Mouse (Mus musculus) forebrain, embryonic 13.5 days (tissue): ENCODE results near the gene Ing3. TPM values are rescaled to one million over a fixed set of nuclear protein-coding genes. Genes with fewer than 3 reads are reported as not detected.

ENCODE experiments used
- ATAC-seq: fragments of 200-750 bp; cut with Nextera tagmentation; 2 replicates; pipeline ENCODE4 v1.8.0; 2017
- H3K27ac ChIP-seq: fragments of 300-500 bp; sonication (generic); 2 replicates; pipeline ENCODE4 v1.5.1; 2015; ENCODE audit warnings: inconsistent platforms, mild to moderate bottlenecking, moderate library complexity
- H3K27me3 ChIP-seq: fragments of 300-500 bp; sonication (generic); 2 replicates; pipeline ENCODE4 v1.6.1; 2015; ENCODE audit warnings: mild to moderate bottlenecking, inconsistent platforms
- H3K36me3 ChIP-seq: fragments of 300-500 bp; sonication (generic); 2 replicates; pipeline ENCODE4 v1.6.1; 2015; ENCODE audit warnings: mild to moderate bottlenecking, inconsistent platforms; ENCODE audit not compliant: poor library complexity, severe bottlenecking
- H3K4me1 ChIP-seq: fragments of 300-500 bp; sonication (generic); 2 replicates; pipeline ENCODE4 v1.6.1; 2015; ENCODE audit warnings: inconsistent platforms
- H3K4me2 ChIP-seq: fragments of 300-500 bp; sonication (generic); 2 replicates; pipeline ENCODE4 v1.6.1; 2015; ENCODE audit warnings: inconsistent platforms, mild to moderate bottlenecking, moderate library complexity
- H3K4me3 ChIP-seq: fragments of 300-500 bp; sonication (generic); 2 replicates; pipeline ENCODE4 v1.5.1; 2015; ENCODE audit warnings: mild to moderate bottlenecking, inconsistent platforms
- H3K9ac ChIP-seq: fragments of 300-500 bp; sonication (generic); 2 replicates; pipeline ENCODE4 v1.6.1; 2015; ENCODE audit warnings: mild to moderate bottlenecking, inconsistent platforms
- H3K9me3 ChIP-seq: fragments of 300-500 bp; sonication (generic); replicated peaks from 2 replicates; pipeline ENCODE4 v1.6.1; 2016; ENCODE audit warnings: inconsistent platforms
- WGBS: fragments of 180-500 bp; shearing (Covaris S2); methylation state at CpG from one replicate; pipeline ENCODE4 v1.1.7; 2015; 5-methylcytosine and 5-hydroxymethylcytosine counted together
- polyA plus RNA-seq: library from polyadenylated mRNA; unstranded; fragments of >200 nt; fragmentation: Nextera tagmentation; extraction: Ambion mirVana; gene quantifications from 2 replicates; pipeline ENCODE4 v1.2.1, GENCODE M21; 2015

The Ing3 gene
- polyA plus RNA-seq: 69.6 and 75.6 TPM in 2 replicates

DNA sequence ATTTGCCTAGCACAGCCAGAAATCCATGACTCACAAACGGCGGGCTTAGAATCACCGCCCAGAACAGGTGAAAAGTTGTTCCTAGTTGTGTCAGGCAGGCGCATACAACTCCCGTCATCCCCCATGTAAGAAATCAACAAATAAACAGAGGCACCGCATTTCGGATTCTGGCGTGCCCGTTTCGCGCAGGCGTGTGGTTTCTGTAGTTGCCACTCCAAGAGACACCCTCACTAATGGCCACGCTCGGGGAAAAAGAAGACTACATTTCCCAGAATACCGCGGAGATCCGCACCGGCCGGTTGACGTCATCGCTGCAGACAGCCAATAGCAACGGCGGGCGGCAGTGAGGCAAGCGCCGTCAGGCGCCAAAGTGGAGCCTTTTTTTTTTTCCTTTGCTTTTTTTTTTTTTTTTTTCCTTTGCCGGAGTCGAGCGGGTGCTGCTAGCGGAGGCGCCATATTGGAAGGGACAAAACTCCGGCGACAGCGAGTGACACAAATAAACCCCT is at the start of gene Ing3:
Gene Ing3 (plus strand): TSS at position 346 of the 506 bp plus-strand sequence.
- WGBS: under 1% methylated on average over 34 of the region's 35 CpGs
- H3K4me3 ChIP-seq: peak within 1 kb of the TSS; percentile 72
- H3K27ac ChIP-seq: peak within 1 kb of the TSS; percentile 97
- no peaks in the 10 kb centered on the region for H3K27me3 ChIP-seq
- no peaks in the 10 kb centered on the region for H3K9me3 ChIP-seq
- ATAC-seq: peak; percentile 98
- peaks cover 14% of the 10 kb centered on the region for H3K4me1 ChIP-seq
- H3K4me2 ChIP-seq: peak within 1 kb of the TSS; percentile 80
- H3K36me3 ChIP-seq: peaks cover 20% of the 10 kb centered on the region; the same call in 1 of the 2 replicates
- H3K9ac ChIP-seq: peak within 1 kb of the TSS; percentile 79

DNA sequence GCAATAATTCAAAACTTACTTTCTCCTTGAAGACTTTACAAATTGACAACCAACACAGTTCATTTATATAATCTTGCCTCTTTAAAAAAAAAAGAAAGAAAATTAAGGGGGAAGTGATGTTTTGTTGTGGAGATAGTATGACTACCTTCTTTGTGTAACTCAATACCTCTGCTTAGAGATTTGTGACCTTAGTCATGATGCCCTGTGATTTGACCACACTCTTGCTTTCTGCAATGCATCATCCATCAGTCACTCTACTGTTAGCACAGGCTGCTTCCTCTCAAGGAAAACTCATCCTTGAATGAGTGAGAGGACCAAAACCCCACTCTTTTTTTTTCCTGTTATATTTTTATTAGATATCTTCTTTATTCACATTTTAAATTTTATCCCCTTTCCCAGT is 39.7 kb upstream of the Ing3 start:
- no peaks in the 10 kb centered on the region for H3K9me3 ChIP-seq
- no peaks in the 10 kb centered on the region for H3K4me1 ChIP-seq
- no peak overlapping the region for H3K9ac ChIP-seq
- H3K4me2 ChIP-seq: no peak overlapping the region
- H3K4me3 ChIP-seq: no peak overlapping the region
- H3K36me3 ChIP-seq: no peaks in the 10 kb centered on the region
- H3K27me3 ChIP-seq: no peaks in the 10 kb centered on the region
- no peak overlapping the region for H3K27ac ChIP-seq
- ATAC-seq: no peak

DNA sequence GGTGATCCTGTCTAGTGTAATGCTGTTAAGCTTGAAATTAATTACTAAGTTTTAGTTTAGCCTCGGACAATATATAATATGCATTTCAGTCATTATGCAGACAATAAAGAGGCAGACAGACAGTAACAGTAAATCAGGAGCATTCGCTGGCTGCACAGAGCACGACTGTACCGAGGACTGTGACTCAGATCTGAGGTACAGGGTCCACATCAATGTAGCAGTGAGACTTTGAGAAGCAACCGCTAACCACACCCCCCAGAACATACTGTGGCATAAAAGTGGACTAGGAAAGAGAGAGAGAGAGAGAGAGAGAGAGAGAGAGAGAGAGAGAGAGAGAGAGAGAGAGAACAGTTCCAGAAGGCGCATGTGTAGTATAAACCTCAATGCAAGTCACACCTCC is 38.6 kb upstream of the Ing3 start:
- H3K4me1 ChIP-seq: no peaks in the 10 kb centered on the region
- H3K9me3 ChIP-seq: no peaks in the 10 kb centered on the region
- no peak overlapping the region for H3K9ac ChIP-seq
- no peak overlapping the region for H3K4me2 ChIP-seq
- H3K36me3 ChIP-seq: no peaks in the 10 kb centered on the region
- no peak overlapping the region for H3K4me3 ChIP-seq
- no peaks in the 10 kb centered on the region for H3K27me3 ChIP-seq
- WGBS: 87% methylated on average over 6 of the region's 6 CpGs
- H3K27ac ChIP-seq: no peak overlapping the region
- ATAC-seq: no peak

DNA sequence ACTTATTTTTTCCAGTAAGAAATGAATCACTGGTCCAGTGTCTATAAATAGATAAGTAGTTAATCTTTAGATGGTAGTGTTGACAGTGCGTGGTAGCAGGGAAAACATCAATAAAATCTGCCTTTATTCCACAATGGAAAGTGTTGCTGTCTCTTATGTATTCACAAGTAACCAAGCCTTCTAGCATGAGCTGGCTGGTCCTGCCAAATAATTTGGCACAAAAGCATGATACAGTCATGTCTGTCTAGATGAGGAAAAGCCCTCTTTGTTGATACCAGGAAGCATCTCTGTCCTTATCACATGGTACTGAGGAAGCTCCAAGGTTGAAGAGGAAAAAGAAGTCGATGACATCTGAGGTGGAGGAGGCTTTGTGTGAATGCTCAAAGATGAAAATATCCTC is 32.8 kb upstream of the Ing3 start:
- Histone ChIP-seq H3K9me3 (no peaks in the 10 kb centered on the region), H3K36me3 (no peaks in the 10 kb centered on the region), H3K9ac (no peak overlapping the region), H3K4me3 (no peak overlapping the region), H3K4me1 (no peaks in the 10 kb centered on the region), H3K27ac (no peak overlapping the region), H3K4me2 (no peak overlapping the region), H3K27me3 (no peaks in the 10 kb centered on the region; the same call in 1 of the 2 replicates)
- ATAC-seq: no peak
- 86% methylated on average over 2 of the region's 2 CpGs for WGBS

DNA sequence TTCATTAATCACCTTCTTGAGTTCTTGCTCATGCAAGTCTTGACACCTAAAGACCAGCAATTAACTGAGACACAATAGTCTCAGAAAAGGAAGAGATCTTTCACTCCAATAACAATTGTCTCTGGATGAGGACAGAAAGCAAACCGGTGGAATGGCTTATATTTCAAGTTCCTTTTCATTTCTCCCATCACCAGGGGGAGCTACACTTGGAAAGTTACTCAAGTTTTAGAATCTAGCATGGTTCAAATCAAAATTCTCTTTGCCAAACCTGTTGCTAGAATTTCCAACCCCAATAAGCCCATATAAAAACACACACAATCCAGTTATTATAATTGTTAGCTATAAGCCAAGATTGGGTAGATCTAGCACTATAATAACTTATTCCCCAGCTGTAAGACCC is 25.2 kb upstream of the Ing3 start:
- no peak overlapping the region for H3K9ac ChIP-seq
- no peaks in the 10 kb centered on the region for H3K9me3 ChIP-seq
- no peaks in the 10 kb centered on the region for H3K4me1 ChIP-seq
- H3K4me3 ChIP-seq: no peak overlapping the region
- no peak for ATAC-seq
- WGBS: 33% methylated on average over 1 of the region's 1 CpGs
- H3K27ac ChIP-seq: no peak overlapping the region
- no peaks in the 10 kb centered on the region; the same call in 1 of the 2 replicates for H3K27me3 ChIP-seq
- H3K4me2 ChIP-seq: no peak overlapping the region
- H3K36me3 ChIP-seq: no peaks in the 10 kb centered on the region

DNA sequence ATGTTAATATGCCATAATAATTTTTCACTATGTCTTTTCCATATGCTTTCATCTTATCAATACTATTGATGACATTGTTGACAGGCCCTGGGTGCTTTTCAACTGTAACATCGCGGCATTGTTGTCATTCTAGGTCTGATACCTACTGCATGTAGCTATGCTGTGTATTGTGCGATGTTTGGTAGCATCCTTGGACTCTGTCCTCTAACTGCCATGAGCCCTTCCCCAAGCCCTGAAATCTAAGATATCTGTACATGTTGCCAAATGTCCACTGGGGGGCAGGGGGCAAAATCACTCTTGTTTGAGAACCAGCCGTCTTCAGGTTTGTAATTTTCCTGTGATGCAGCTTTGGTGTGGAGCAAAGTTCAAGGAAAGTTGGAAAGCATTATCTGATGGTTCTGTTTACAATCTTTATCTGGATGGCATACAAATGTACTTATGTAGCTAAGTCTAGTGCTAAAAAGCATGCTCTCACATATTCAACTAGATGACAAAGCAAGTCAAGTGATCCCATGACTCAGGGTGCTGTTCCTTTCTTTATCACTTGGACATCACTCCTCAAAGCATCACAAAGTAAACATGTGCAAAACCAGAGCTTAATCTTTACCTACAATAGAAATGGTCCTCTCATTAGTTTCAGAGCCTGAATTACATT is 11.3 kb upstream of the Ing3 start:
- WGBS: 79% methylated on average over 4 of the region's 4 CpGs
- Histone ChIP-seq H3K4me2 (no peak overlapping the region), H3K27me3 (no peaks in the 10 kb centered on the region), H3K4me1 (no peaks in the 10 kb centered on the region), H3K36me3 (no peaks in the 10 kb centered on the region), H3K27ac (no peak overlapping the region), H3K4me3 (no peak overlapping the region), H3K9ac (no peak overlapping the region), H3K9me3 (no peaks in the 10 kb centered on the region)
- no peak for ATAC-seq

DNA sequence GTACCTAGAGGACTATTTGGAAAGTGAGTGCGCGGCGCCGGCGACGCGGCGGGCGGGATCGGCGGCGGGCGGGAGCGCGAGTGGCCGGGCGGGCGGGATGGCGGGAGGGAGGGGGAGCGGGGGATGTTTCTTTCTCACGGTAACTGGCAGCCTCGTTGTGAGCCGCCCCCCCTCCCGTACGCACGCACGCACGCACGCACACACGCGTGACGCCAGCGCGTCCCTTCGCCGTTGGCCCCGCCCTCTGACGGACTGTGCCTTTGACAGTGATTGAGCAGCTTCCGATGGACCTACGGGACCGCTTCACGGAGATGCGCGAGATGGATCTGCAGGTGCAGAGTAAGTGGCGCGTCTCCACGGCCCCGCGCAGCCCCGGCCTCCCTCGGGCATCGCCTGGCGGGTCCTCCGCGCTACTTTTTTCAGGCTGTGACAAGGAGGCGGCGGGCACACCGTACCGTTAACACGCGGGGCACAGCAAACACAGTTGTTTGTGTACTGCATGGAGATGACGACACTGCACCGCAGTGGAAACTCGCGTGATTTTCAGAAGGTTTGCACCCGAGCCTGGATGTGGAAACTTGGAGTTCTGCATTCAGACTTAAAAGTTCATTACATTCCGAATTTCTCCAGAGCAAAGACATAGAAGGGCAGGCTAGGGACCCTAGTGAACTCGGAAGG is 539 bp downstream of the Ing3 start:
- peaks cover 25% of the 10 kb centered on the region for H3K36me3 ChIP-seq
- H3K9me3 ChIP-seq: no peaks in the 10 kb centered on the region
- peaks cover 14% of the 10 kb centered on the region for H3K4me1 ChIP-seq
- 1% methylated on average over 56 of the region's 68 CpGs for WGBS
- H3K27me3 ChIP-seq: no peaks in the 10 kb centered on the region
- H3K9ac ChIP-seq: peak overlapping the region; percentile 79
- H3K4me3 ChIP-seq: peak overlapping the region; percentile 72
- peak; percentile 96 for ATAC-seq
- peak overlapping the region; percentile 80 for H3K4me2 ChIP-seq
- H3K27ac ChIP-seq: peak overlapping the region; percentile 97

DNA sequence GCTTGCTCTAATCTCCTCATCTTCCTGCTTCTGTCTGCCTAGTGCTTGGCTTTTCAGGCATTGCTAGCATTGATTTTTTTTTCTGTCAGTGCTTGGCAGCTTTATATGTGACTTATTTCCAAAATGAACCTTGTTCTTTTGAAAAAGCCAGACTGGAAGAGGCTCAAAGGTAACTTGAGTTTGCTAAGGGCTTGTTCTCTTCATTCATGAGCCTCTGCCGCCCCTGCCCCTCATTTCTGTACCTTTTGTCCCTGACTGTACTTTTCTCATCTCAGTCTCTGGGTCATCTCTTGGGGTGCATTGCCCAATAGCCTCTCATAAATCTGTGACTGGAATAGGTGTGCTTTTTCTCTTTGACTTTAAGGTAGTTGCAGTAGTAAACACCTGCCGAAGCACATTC is 1.3 kb downstream of the Ing3 start:
- H3K4me3 ChIP-seq: peak overlapping the region; percentile 72
- H3K36me3 ChIP-seq: peaks cover 33% of the 10 kb centered on the region
- H3K4me1 ChIP-seq: peaks cover 14% of the 10 kb centered on the region
- no peak overlapping the region for H3K27ac ChIP-seq
- no peak for ATAC-seq
- peak overlapping the region; percentile 80 for H3K4me2 ChIP-seq
- 86% methylated on average over 2 of the region's 2 CpGs for WGBS
- peak overlapping the region; percentile 79 for H3K9ac ChIP-seq
- no peaks in the 10 kb centered on the region for H3K27me3 ChIP-seq
- no peaks in the 10 kb centered on the region for H3K9me3 ChIP-seq

DNA sequence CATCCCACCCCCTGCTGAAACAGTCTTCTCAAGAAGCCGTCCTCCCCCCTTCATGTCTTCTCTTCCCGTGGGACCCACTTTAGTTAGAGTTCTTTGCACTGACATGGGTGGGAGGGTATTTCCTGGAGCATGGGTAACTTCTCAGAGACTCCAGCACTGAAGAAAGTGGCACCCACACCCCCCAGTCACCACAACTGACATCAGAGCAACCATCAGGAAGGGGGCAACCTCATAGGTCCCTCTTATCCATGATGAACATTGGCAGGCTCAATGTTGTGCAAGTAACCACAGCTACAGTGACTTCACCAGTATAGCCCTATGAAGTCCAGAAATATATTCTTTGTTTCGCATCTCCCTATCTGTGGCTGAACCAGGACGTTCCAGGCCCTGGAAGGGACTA is 6.1 kb downstream of the Ing3 start:
- no peak overlapping the region for H3K27ac ChIP-seq
- H3K4me2 ChIP-seq: no peak overlapping the region
- H3K4me3 ChIP-seq: no peak overlapping the region
- no peak for ATAC-seq
- 90% methylated on average over 4 of the region's 4 CpGs for WGBS
- no peaks in the 10 kb centered on the region for H3K27me3 ChIP-seq
- H3K9ac ChIP-seq: no peak overlapping the region
- no peaks in the 10 kb centered on the region for H3K9me3 ChIP-seq
- peaks cover 12% of the 10 kb centered on the region for H3K4me1 ChIP-seq
- peaks cover 64% of the 10 kb centered on the region for H3K36me3 ChIP-seq

DNA sequence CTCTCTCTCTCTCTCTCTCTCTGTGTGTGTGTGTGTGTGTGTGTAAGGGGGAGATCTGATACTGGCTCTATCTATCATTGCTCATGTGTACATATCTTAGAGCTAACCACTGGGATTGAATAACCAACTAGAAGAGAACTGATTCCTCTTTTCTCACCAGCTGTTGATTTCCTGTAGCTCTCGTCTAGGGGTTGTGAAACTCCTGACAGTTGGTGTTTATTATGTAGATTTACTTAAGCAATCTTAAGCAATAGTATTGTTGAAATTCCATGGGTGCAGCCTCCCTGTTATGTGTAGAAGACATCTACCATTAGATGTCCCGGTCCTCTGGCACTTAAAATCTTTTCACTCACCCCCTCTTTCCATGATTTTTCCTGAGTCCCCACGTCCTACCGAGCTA is 9.6 kb downstream of the Ing3 start:
- ATAC-seq: no peak
- no peak overlapping the region for H3K9ac ChIP-seq

DNA sequence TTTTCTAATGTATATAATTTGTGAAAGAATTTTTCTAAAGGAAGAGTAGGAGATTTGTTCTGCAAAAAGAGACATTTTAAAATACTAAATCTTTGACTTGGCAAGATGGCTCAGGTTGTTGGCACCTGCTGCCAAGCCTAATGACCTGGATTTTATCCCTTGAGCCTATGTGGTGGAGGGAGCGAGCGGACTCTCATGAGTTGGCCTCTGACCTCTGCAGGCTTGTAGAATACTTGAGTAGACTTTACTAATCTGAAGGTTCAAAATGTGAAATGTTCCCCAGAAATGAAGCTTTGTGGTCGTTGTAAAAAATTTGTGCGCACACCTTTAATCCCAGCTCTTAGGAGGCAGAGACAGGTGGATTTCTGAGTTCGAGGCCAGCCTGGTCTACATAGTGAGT is 10.5 kb downstream of the Ing3 start:
- WGBS: 97% methylated on average over 5 of the region's 5 CpGs
- no peak for ATAC-seq

More for the DNA sequence above, 9.6 kb downstream of the Ing3 start:
- no peak overlapping the region for H3K27ac ChIP-seq
- no peak overlapping the region for H3K4me2 ChIP-seq
- peaks cover 47% of the 10 kb centered on the region for H3K36me3 ChIP-seq
- no peaks in the 10 kb centered on the region for H3K9me3 ChIP-seq
- H3K27me3 ChIP-seq: no peaks in the 10 kb centered on the region
- WGBS: 81% methylated on average over 4 of the region's 4 CpGs
- H3K4me3 ChIP-seq: no peak overlapping the region
- H3K4me1 ChIP-seq: no peaks in the 10 kb centered on the region

DNA sequence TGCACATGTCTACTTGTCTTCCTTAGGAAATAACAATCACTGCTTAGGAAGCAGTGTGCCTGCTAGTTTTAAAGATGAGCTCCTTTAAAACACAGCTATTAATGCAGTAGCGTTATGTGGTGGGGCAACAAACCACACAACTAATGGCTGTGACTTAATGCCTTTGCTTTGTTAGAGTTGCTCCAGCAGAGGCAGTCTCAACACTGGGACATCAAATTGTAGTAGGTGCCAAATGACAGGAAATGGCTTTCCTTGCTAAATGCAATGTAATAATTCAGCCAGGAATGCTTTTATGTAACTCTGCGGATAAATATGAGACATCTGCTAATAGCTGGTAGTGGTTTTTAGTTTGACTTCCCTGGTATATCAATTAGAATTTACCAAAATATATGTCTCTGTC is 28.2 kb downstream of the Ing3 start:
- Histone ChIP-seq H3K27me3 (no peaks in the 10 kb centered on the region), H3K4me3 (no peak overlapping the region), H3K27ac (no peak overlapping the region), H3K9me3 (no peaks in the 10 kb centered on the region), H3K4me1 (no peaks in the 10 kb centered on the region), H3K4me2 (no peak overlapping the region), H3K36me3 (peaks cover 28% of the 10 kb centered on the region), H3K9ac (no peak overlapping the region)
- ATAC-seq: no peak
- WGBS: 93% methylated on average over 2 of the region's 2 CpGs

More for the DNA sequence above, 10.5 kb downstream of the Ing3 start:
- Histone ChIP-seq H3K36me3 (peaks cover 42% of the 10 kb centered on the region), H3K9ac (no peak overlapping the region), H3K4me3 (no peak overlapping the region), H3K4me1 (no peaks in the 10 kb centered on the region), H3K27me3 (no peaks in the 10 kb centered on the region), H3K27ac (no peak overlapping the region), H3K4me2 (no peak overlapping the region), H3K9me3 (no peaks in the 10 kb centered on the region)
